Mouse (Mus musculus): Measurements from ENCODE around the gene Ccdc116. TPM values are rescaled to one million over a fixed set of nuclear protein-coding genes. Genes with fewer than 3 reads are reported as not detected.
"Not testable (repeated sequence)": the region's sequence is repeated elsewhere in the genome, so short reads cannot be mapped to it uniquely, and the experiment has no call there.

The Ccdc116 gene
- 2.7 and 3.5 TPM in 2 replicates for polyA plus RNA-seq (2015; fragmentation: Nextera tagmentation; extraction: Ambion mirVana)

GRCm38 (mm10) chr16:17146772-17147235 is at the start of gene Ccdc116:
Gene Ccdc116 (minus strand): TSS chr16:17147229.
- H3K4me3 ChIP-seq (replicated peaks): peak within 1 kb of the TSS; percentile 55
- H3K9ac ChIP-seq (replicated peaks): peak within 1 kb of the TSS; percentile 62
- no peaks in the 10 kb centered on the region for H3K9me3 ChIP-seq (replicated peaks)
- H3K27ac ChIP-seq (replicated peaks): peak within 1 kb of the TSS; percentile 64
- H3K4me2 ChIP-seq: peak within 1 kb of the TSS; percentile 93
- under 1% methylated on average over 34 of the region's 34 CpGs for WGBS
- ATAC-seq (ENCODE audit: low FRiP score): peak; percentile 90
- 0 out of 2 replicates have a peak, but pooled peaks cover 5% of the 10 kb centered on the region for H3K36me3 ChIP-seq
- H3K4me1 ChIP-seq: peaks cover 17% of the 10 kb centered on the region
- no peaks in the 10 kb centered on the region for H3K27me3 ChIP-seq (replicated peaks)

- no peaks in the 10 kb centered on the region for H3K9me3 ChIP-seq (replicated peaks)
- 94% methylated on average over 4 of the region's 4 CpGs for WGBS
- H3K27ac ChIP-seq (replicated peaks): no peak overlapping the region
- no peak overlapping the region for H3K4me2 ChIP-seq
- H3K4me1 ChIP-seq: 0 out of 2 replicates have a peak, but pooled peaks cover 2% of the 10 kb centered on the region
- no peak overlapping the region for H3K9ac ChIP-seq (replicated peaks)
- H3K36me3 ChIP-seq: no peaks in the 10 kb centered on the region
- no peaks in the 10 kb centered on the region for H3K27me3 ChIP-seq (replicated peaks)
- ATAC-seq (ENCODE audit: low FRiP score): no peak
- H3K4me3 ChIP-seq (replicated peaks): no peak overlapping the region
Observed at GRCm38 (mm10) chr16:17193823-17194222, 46.8 kb upstream of the Ccdc116 start.

- no peak for ATAC-seq (ENCODE audit: low FRiP score)
- Histone ChIP-seq H3K27ac (replicated peaks) (no peak overlapping the region), H3K4me1 (no peaks in the 10 kb centered on the region), H3K27me3 (replicated peaks) (no peaks in the 10 kb centered on the region), H3K4me2 (no peak overlapping the region), H3K9ac (replicated peaks) (no peak overlapping the region), H3K9me3 (replicated peaks) (no peaks in the 10 kb centered on the region), H3K4me3 (replicated peaks) (no peak overlapping the region), H3K36me3 (peaks cover 3% of the 10 kb centered on the region; the same call in 1 of the 2 replicates)
Observed at GRCm38 (mm10) chr16:17185475-17185874, 38.4 kb upstream of the Ccdc116 start.

GRCm38 (mm10) chr16:17183003-17183402 is 36.0 kb upstream of the Ccdc116 start:
- Histone ChIP-seq H3K27me3 (replicated peaks) (no peaks in the 10 kb centered on the region), H3K9me3 (replicated peaks) (no peaks in the 10 kb centered on the region), H3K4me1 (no peaks in the 10 kb centered on the region), H3K36me3 (peaks cover 3% of the 10 kb centered on the region; the same call in 1 of the 2 replicates), H3K4me2 (no peak overlapping the region), H3K27ac (replicated peaks) (no peak overlapping the region), H3K9ac (replicated peaks) (no peak overlapping the region), H3K4me3 (replicated peaks) (no peak overlapping the region)
- no peak for ATAC-seq (ENCODE audit: low FRiP score)
- WGBS: 85% methylated on average over 3 of the region's 3 CpGs

GRCm38 (mm10) chr16:17182136-17182535 is 35.1 kb upstream of the Ccdc116 start:
- Histone ChIP-seq H3K27ac (replicated peaks) (no peak overlapping the region), H3K27me3 (replicated peaks) (no peaks in the 10 kb centered on the region), H3K4me2 (no peak overlapping the region), H3K36me3 (peaks cover 3% of the 10 kb centered on the region; the same call in 1 of the 2 replicates), H3K4me1 (no peaks in the 10 kb centered on the region), H3K4me3 (replicated peaks) (no peak overlapping the region), H3K9me3 (replicated peaks) (no peaks in the 10 kb centered on the region), H3K9ac (replicated peaks) (no peak overlapping the region)
- WGBS: 86% methylated on average over 2 of the region's 2 CpGs
- no peak for ATAC-seq (ENCODE audit: low FRiP score)

GRCm38 (mm10) chr16:17181382-17181781 is 34.4 kb upstream of the Ccdc116 start:
- H3K9ac ChIP-seq (replicated peaks): no peak overlapping the region
- H3K9me3 ChIP-seq (replicated peaks): no peaks in the 10 kb centered on the region
- 91% methylated on average over 4 of the region's 4 CpGs for WGBS
- no peak for ATAC-seq (ENCODE audit: low FRiP score)
- no peak overlapping the region for H3K4me2 ChIP-seq
- H3K36me3 ChIP-seq: no peaks in the 10 kb centered on the region; the same call in 1 of the 2 replicates
- no peaks in the 10 kb centered on the region for H3K27me3 ChIP-seq (replicated peaks)
- H3K4me1 ChIP-seq: no peaks in the 10 kb centered on the region
- no peak overlapping the region for H3K4me3 ChIP-seq (replicated peaks)
- no peak overlapping the region for H3K27ac ChIP-seq (replicated peaks)

- Histone ChIP-seq H3K4me2 (no peak overlapping the region), H3K9me3 (replicated peaks) (no peaks in the 10 kb centered on the region), H3K27me3 (replicated peaks) (no peaks in the 10 kb centered on the region), H3K36me3 (no peaks in the 10 kb centered on the region), H3K9ac (replicated peaks) (no peak overlapping the region), H3K4me1 (no peaks in the 10 kb centered on the region), H3K4me3 (replicated peaks) (no peak overlapping the region), H3K27ac (replicated peaks) (no peak overlapping the region)
- ATAC-seq (ENCODE audit: low FRiP score): no peak
- 91% methylated on average over 3 of the region's 3 CpGs for WGBS
Observed at GRCm38 (mm10) chr16:17179706-17180105, 32.7 kb upstream of the Ccdc116 start.

- Histone ChIP-seq H3K27me3 (replicated peaks) (no peaks in the 10 kb centered on the region), H3K9me3 (replicated peaks) (no peaks in the 10 kb centered on the region), H3K9ac (replicated peaks) (no peak overlapping the region), H3K4me1 (no peaks in the 10 kb centered on the region), H3K27ac (replicated peaks) (no peak overlapping the region), H3K36me3 (peaks cover 11% of the 10 kb centered on the region), H3K4me2 (no peak overlapping the region), H3K4me3 (replicated peaks) (no peak overlapping the region)
- no peak for ATAC-seq (ENCODE audit: low FRiP score)
- WGBS: 100% methylated on average over 1 of the region's 1 CpGs
Observed at GRCm38 (mm10) chr16:17177623-17178170, 30.7 kb upstream of the Ccdc116 start.

GRCm38 (mm10) chr16:17175765-17176164 is 28.7 kb upstream of the Ccdc116 start:
- Histone ChIP-seq H3K4me2 (no peak overlapping the region), H3K9ac (replicated peaks) (no peak overlapping the region), H3K27me3 (replicated peaks) (no peaks in the 10 kb centered on the region), H3K9me3 (replicated peaks) (no peaks in the 10 kb centered on the region), H3K36me3 (peaks cover 20% of the 10 kb centered on the region), H3K27ac (replicated peaks) (no peak overlapping the region), H3K4me3 (replicated peaks) (no peak overlapping the region), H3K4me1 (no peaks in the 10 kb centered on the region)
- WGBS: 97% methylated on average over 2 of the region's 2 CpGs
- no peak for ATAC-seq (ENCODE audit: low FRiP score)

- no peak overlapping the region for H3K9ac ChIP-seq (replicated peaks)
- 96% methylated on average over 5 of the region's 5 CpGs for WGBS
- H3K4me1 ChIP-seq: no peaks in the 10 kb centered on the region
- ATAC-seq (ENCODE audit: low FRiP score): no peak
- H3K4me2 ChIP-seq: no peak overlapping the region
- no peak overlapping the region for H3K27ac ChIP-seq (replicated peaks)
- no peak overlapping the region for H3K4me3 ChIP-seq (replicated peaks)
- H3K36me3 ChIP-seq: peaks cover 28% of the 10 kb centered on the region
- H3K9me3 ChIP-seq (replicated peaks): no peaks in the 10 kb centered on the region
- no peaks in the 10 kb centered on the region for H3K27me3 ChIP-seq (replicated peaks)
Observed at GRCm38 (mm10) chr16:17168049-17168448, 21.0 kb upstream of the Ccdc116 start.

- no peaks in the 10 kb centered on the region for H3K4me1 ChIP-seq
- H3K4me3 ChIP-seq (replicated peaks): no peak overlapping the region
- no peak overlapping the region for H3K27ac ChIP-seq (replicated peaks)
- H3K36me3 ChIP-seq: peaks cover 22% of the 10 kb centered on the region
- no peak overlapping the region for H3K9ac ChIP-seq (replicated peaks)
- no peak overlapping the region for H3K4me2 ChIP-seq
- no peaks in the 10 kb centered on the region for H3K27me3 ChIP-seq (replicated peaks)
- no peak for ATAC-seq (ENCODE audit: low FRiP score)
- no peaks in the 10 kb centered on the region for H3K9me3 ChIP-seq (replicated peaks)
Observed at GRCm38 (mm10) chr16:17167179-17167578, 20.1 kb upstream of the Ccdc116 start.

GRCm38 (mm10) chr16:17165478-17165877 is 18.4 kb upstream of the Ccdc116 start:
- not testable (repeated sequence) for H3K27me3 ChIP-seq (replicated peaks); ATAC-seq (ENCODE audit: low FRiP score); H3K9ac ChIP-seq (replicated peaks); H3K4me2 ChIP-seq; H3K27ac ChIP-seq (replicated peaks); H3K4me1 ChIP-seq; H3K4me3 ChIP-seq (replicated peaks); H3K9me3 ChIP-seq (replicated peaks)
- 89% methylated on average over 1 of the region's 1 CpGs for WGBS
- H3K36me3 ChIP-seq: peaks cover 18% of the 10 kb centered on the region

Measured in neural tube, embryonic 15.5 days (tissue).